Mouse (Mus musculus) embryonic facial prominence, embryonic 15.5 days (tissue): Measurements from ENCODE around the gene Poc1a. TPM values are rescaled to one million over a fixed set of nuclear protein-coding genes. Genes with fewer than 3 reads are reported as not detected.

Experiments
- ATAC-seq: fragments of 200-750 bp; cut with Nextera tagmentation; 2 replicates; pipeline ENCODE4 v1.8.0; 2017; ENCODE audit warnings: low read depth, moderate TSS enrichment; ENCODE audit not compliant: insufficient number of reproducible peaks, low FRiP score, low TSS enrichment
- H3K27ac ChIP-seq: fragments of 300-500 bp; sonication (generic); replicated peaks from 2 replicates; pipeline ENCODE4 v1.5.1; 2015; ENCODE audit warnings: mild to moderate bottlenecking, inconsistent platforms
- H3K27me3 ChIP-seq: fragments of 300-500 bp; sonication (generic); 2 replicates; pipeline ENCODE4 v1.6.1; 2015; ENCODE audit warnings: inconsistent platforms
- H3K36me3 ChIP-seq: fragments of 300-500 bp; sonication (generic); 2 replicates; pipeline ENCODE4 v1.6.1; 2015; ENCODE audit warnings: mild to moderate bottlenecking, inconsistent platforms
- H3K4me1 ChIP-seq: fragments of 300-500 bp; sonication (generic); 2 replicates; pipeline ENCODE4 v1.6.1; 2015; ENCODE audit warnings: inconsistent platforms
- H3K4me2 ChIP-seq: fragments of 300-500 bp; sonication (generic); replicated peaks from 2 replicates; pipeline ENCODE4 v1.6.1; 2015; ENCODE audit warnings: mild to moderate bottlenecking, inconsistent platforms
- H3K4me3 ChIP-seq: fragments of 300-500 bp; sonication (generic); replicated peaks from 2 replicates; pipeline ENCODE4 v1.5.1; 2015; ENCODE audit warnings: mild to moderate bottlenecking, inconsistent platforms
- H3K9ac ChIP-seq: fragments of 300-500 bp; sonication (generic); 2 replicates; pipeline ENCODE4 v1.6.1; 2015; ENCODE audit warnings: inconsistent platforms
- H3K9me3 ChIP-seq: fragments of 300-500 bp; sonication (generic); replicated peaks from 2 replicates; pipeline ENCODE4 v1.6.1; 2016; ENCODE audit warnings: inconsistent platforms
- WGBS: fragments of 180-500 bp; shearing (Covaris S2); methylation state at CpG from one replicate; pipeline ENCODE4 v1.1.7; 2015; 5-methylcytosine and 5-hydroxymethylcytosine counted together
- polyA plus RNA-seq: library from polyadenylated mRNA; unstranded; fragments of >200 nt; fragmentation: Nextera tagmentation; extraction: Ambion mirVana; gene quantifications from 2 replicates; pipeline ENCODE4 v1.2.1, GENCODE M21; 2015

Poc1a gene
- polyA plus RNA-seq, 1 experiment from 2014 or later, result 32.8 TPM

DNA sequence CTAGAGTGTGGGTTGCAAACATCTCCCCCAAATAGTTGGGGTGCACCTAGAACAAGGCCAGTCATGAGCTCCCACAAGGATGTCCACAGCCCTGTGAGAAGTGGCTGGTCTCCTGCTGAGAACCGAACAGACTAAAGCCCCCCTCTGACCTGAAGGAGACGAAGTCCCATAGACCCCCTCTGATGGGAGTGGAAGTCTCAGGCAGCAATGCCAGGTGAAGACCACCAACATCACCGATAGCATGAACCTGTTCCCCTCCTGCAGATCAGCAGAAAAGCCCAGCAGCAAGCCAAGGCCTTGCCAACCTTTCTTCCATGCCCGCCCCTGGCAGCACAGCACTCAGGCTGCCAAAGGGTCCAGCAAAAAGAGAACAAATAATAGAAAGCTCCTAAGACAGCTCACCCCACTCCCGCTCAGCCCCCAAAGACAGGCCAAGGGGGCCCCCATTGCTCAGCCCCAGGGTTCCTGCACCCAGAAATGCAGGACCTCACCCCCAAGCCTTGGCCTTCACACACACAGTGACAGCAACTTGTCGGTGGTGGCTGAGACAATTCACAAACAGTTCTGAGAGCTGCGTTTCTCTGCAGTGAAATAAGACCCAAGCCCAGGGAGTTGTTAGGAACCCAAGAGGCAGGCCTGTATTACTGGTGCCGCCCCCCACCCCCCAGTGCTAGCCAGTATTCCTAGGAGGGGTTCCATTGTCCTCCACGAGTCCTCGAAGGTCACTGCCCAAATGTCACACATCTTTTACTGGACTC, 74.5 kb downstream of the Poc1a start:
- peaks cover 95% of the 10 kb centered on the region for H3K4me1 ChIP-seq
- no peaks in the 10 kb centered on the region for H3K9me3 ChIP-seq
- H3K36me3 ChIP-seq, result no peaks in the 10 kb centered on the region
- H3K4me3 ChIP-seq, result no peak overlapping the region
- 49% methylated on average over 10 of the region's 10 CpGs for WGBS
- H3K9ac ChIP-seq, result no peak overlapping the region
- H3K27me3 ChIP-seq, result no peaks in the 10 kb centered on the region
- H3K4me2 ChIP-seq, result peak overlapping the region; percentile 13
- no peak for ATAC-seq
- peak overlapping the region; percentile 91 for H3K27ac ChIP-seq

- Histone ChIP-seq H3K4me1 (peaks cover 89% of the 10 kb centered on the region), H3K4me3 (no peak overlapping the region), H3K36me3 (no peaks in the 10 kb centered on the region), H3K27ac (peak overlapping the region; percentile 91), H3K4me2 (peak overlapping the region; percentile 13), H3K27me3 (no peaks in the 10 kb centered on the region), H3K9ac (no peak overlapping the region), H3K9me3 (no peaks in the 10 kb centered on the region)
- ATAC-seq, result no peak; the same call in 1 of the 2 replicates
These were observed 75.1 kb downstream of the Poc1a start for GRCm38 (mm10) chr9:106355975-106356286.

DNA sequence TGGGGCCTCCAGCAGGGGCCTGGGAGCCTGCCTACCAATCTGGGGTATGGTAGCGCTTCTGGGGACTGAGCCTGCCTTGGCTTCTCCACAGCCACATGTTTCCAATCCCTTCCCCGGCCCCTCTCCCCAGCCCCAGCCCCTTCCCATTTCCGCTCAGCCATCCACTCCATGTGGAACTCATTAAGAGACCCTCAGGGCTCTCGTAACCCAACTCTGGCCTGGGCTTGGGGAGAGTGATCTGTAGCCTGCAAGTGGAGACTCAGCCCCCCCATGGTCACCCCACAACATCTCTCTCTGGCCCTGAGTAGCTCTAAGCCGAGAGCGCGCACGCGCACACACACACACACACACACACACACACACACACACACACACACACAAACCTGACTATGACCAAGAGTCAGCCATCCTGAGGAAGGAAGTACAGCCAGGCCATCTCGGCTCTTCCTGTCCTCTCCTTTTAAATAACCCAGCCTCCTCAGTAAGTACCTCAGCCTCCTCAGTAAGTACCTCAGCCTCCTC, 75.5 kb downstream of the Poc1a start:
- WGBS, result 31% methylated on average over 10 of the region's 10 CpGs
- peaks cover 85% of the 10 kb centered on the region for H3K4me1 ChIP-seq
- H3K9me3 ChIP-seq, result no peaks in the 10 kb centered on the region
- no peak overlapping the region for H3K4me3 ChIP-seq
- H3K27ac ChIP-seq, result peak overlapping the region; percentile 91
- peak; percentile 89 for ATAC-seq
- peak overlapping the region; percentile 13 for H3K4me2 ChIP-seq
- H3K27me3 ChIP-seq, result no peaks in the 10 kb centered on the region
- no peaks in the 10 kb centered on the region for H3K36me3 ChIP-seq
- H3K9ac ChIP-seq, result no peak overlapping the region

GRCm38 (mm10) chr9:106357167-106357566, 76.3 kb downstream of the Poc1a start:
- H3K4me1 ChIP-seq, result peaks cover 77% of the 10 kb centered on the region
- H3K27me3 ChIP-seq, result no peaks in the 10 kb centered on the region
- no peaks in the 10 kb centered on the region for H3K9me3 ChIP-seq
- no peak overlapping the region for H3K4me2 ChIP-seq
- H3K36me3 ChIP-seq, result no peaks in the 10 kb centered on the region
- 45% methylated on average over 3 of the region's 3 CpGs for WGBS
- H3K27ac ChIP-seq, result peak overlapping the region; percentile 91
- no peak overlapping the region for H3K4me3 ChIP-seq
- no peak for ATAC-seq
- no peak overlapping the region for H3K9ac ChIP-seq

- peak overlapping the region; percentile 55 for H3K27ac ChIP-seq
- WGBS, result 57% methylated on average over 6 of the region's 6 CpGs
These were observed 78.4 kb downstream of the Poc1a start for GRCm38 (mm10) chr9:106359297-106359696.

DNA sequence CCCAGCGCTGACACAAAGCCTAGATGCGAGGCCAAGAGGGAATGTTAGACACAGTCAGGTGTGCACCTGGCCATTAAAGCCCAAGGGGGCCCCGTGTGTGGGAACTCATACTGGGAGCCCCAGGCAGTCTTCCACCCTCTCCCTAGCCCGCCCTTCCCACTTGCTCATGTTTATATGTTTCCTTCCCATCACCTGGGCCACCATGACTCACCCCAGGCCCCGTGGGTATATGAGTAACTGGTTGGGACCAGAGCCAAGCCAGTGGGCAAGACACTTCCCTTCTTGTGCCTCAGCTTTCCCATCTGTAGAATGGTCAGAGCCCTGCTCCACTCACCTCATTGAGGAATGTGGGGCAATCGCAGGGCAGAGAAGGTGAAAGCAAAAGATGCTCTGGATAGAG, 80.3 kb downstream of the Poc1a start:
- Histone ChIP-seq H3K27ac (no peak overlapping the region), H3K4me1 (peaks cover 50% of the 10 kb centered on the region), H3K36me3 (no peaks in the 10 kb centered on the region), H3K9me3 (no peaks in the 10 kb centered on the region), H3K27me3 (no peaks in the 10 kb centered on the region), H3K9ac (no peak overlapping the region), H3K4me2 (no peak overlapping the region), H3K4me3 (no peak overlapping the region)
- no peak for ATAC-seq
- 64% methylated on average over 6 of the region's 6 CpGs for WGBS

More at GRCm38 (mm10) chr9:106359297-106359696, 78.4 kb downstream of the Poc1a start:
- no peaks in the 10 kb centered on the region for H3K27me3 ChIP-seq
- no peak overlapping the region for H3K9ac ChIP-seq
- H3K4me3 ChIP-seq, result no peak overlapping the region
- no peak overlapping the region for H3K4me2 ChIP-seq
- H3K9me3 ChIP-seq, result no peaks in the 10 kb centered on the region
- no peaks in the 10 kb centered on the region for H3K36me3 ChIP-seq
- no peak for ATAC-seq
- peaks cover 57% of the 10 kb centered on the region for H3K4me1 ChIP-seq

DNA sequence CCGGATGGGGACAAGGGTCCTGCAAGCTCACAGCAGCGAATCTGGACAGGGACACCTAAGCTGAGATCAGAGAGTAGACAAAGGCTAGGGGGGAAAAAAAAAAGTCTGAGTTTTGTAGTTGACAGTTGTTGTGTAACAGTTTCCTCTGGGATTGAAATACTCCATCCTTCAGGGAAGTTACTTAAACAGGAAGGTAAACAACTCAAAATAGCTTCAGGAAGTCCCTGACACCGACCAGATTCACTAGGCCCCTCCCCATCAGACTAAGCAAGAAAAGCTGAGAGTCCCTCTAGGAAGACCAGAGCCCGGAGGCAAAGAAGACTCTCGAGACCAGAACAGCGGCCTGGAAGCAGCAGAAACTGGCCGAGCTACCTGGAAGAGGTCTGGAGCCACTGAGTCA, 84.5 kb downstream of the Poc1a start:
- Histone ChIP-seq H3K9me3 (no peaks in the 10 kb centered on the region), H3K4me2 (no peak overlapping the region), H3K27me3 (no peaks in the 10 kb centered on the region), H3K36me3 (no peaks in the 10 kb centered on the region), H3K4me3 (no peak overlapping the region), H3K4me1 (peaks cover 28% of the 10 kb centered on the region), H3K9ac (no peak overlapping the region), H3K27ac (peak overlapping the region; percentile 52)
- WGBS, result 59% methylated on average over 7 of the region's 7 CpGs
- no peak for ATAC-seq

- 42% methylated on average over 1 of the region's 1 CpGs for WGBS
- Histone ChIP-seq H3K4me2 (no peak overlapping the region), H3K27me3 (no peaks in the 10 kb centered on the region), H3K4me3 (no peak overlapping the region), H3K9ac (no peak overlapping the region), H3K4me1 (peaks cover 37% of the 10 kb centered on the region), H3K27ac (peak overlapping the region; percentile 44; the same call in 1 of the 2 replicates), H3K36me3 (0 out of 2 replicates have a peak, but pooled peaks cover 3% of the 10 kb centered on the region), H3K9me3 (no peaks in the 10 kb centered on the region)
- ATAC-seq, result no peak
These were observed 85.3 kb downstream of the Poc1a start for GRCm38 (mm10) chr9:106366188-106366587.

GRCm38 (mm10) chr9:106367001-106367400, 86.1 kb downstream of the Poc1a start:
- ATAC-seq, result no peak
- H3K27ac ChIP-seq, result peak overlapping the region; percentile 99
- H3K9me3 ChIP-seq, result no peaks in the 10 kb centered on the region
- H3K4me3 ChIP-seq, result peak overlapping the region; percentile 93
- peak overlapping the region; percentile 55 for H3K9ac ChIP-seq
- peaks cover 45% of the 10 kb centered on the region for H3K4me1 ChIP-seq
- H3K36me3 ChIP-seq, result 0 out of 2 replicates have a peak, but pooled peaks cover 3% of the 10 kb centered on the region
- 19% methylated on average over 5 of the region's 5 CpGs for WGBS
- H3K4me2 ChIP-seq, result peak overlapping the region; percentile 97
- no peaks in the 10 kb centered on the region for H3K27me3 ChIP-seq

GRCm38 (mm10) chr9:106367592-106368111, 86.8 kb downstream of the Poc1a start:
- Histone ChIP-seq H3K36me3 (peaks cover 9% of the 10 kb centered on the region), H3K9ac (peak overlapping the region; percentile 95), H3K4me2 (peak overlapping the region; percentile 97), H3K4me1 (peaks cover 52% of the 10 kb centered on the region), H3K4me3 (peak overlapping the region; percentile 93), H3K27me3 (no peaks in the 10 kb centered on the region), H3K27ac (peak overlapping the region; percentile 99), H3K9me3 (no peaks in the 10 kb centered on the region)
- ATAC-seq, result peak; percentile 92
- WGBS, result under 1% methylated on average over 36 of the region's 36 CpGs

DNA sequence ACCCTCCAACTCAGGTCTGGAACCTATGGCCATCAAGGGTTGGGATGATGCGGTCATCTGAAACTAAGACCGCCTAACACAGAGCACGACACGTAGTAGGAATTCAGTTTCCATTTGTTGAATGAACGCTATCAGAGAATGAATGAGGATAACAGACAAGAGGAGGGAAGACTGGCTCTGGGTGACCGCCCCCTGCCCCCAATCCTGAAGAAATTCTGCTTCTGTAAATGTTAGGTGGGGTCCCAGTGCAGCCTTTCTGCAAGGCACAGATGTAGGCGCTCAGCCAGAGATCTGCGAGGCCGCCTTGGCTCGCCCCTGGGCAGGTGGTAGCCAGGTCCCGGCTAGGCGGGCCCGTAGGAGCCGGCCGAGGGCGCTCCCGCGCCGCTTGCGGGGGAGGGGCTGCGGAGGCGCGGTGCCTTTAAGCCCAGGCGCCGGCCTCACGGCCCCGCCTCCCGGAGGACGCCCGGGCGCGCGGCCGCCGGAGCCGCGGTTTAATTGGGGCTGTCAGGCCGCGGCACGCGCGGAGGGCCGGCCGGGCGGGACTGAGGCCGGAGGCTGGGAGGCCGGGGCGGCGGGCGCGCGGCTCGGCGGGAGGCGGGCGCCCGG, 87.4 kb downstream of the Poc1a start, which contains the start of gene Dusp7:
TSS of gene Dusp7 (plus strand) at position 521 of the 606 bp plus-strand sequence.
- Histone ChIP-seq H3K36me3 (peaks cover 15% of the 10 kb centered on the region), H3K4me2 (peak within 1 kb of the TSS; percentile 97), H3K27ac (peak within 1 kb of the TSS; percentile 99), H3K4me1 (peaks cover 57% of the 10 kb centered on the region), H3K9me3 (no peaks in the 10 kb centered on the region), H3K4me3 (peak within 1 kb of the TSS; percentile 93), H3K9ac (peak within 1 kb of the TSS; percentile 95), H3K27me3 (no peaks in the 10 kb centered on the region)
- peak; percentile 69 for ATAC-seq
- under 1% methylated on average over 46 of the region's 57 CpGs for WGBS
